Mouse (Mus musculus): Measurements from ENCODE around the gene Cdc40.
"Not testable (repeated sequence)": the region's sequence is repeated elsewhere in the genome, so short reads cannot be mapped to it uniquely, and the experiment has no call there.

The Cdc40 gene

DNA sequence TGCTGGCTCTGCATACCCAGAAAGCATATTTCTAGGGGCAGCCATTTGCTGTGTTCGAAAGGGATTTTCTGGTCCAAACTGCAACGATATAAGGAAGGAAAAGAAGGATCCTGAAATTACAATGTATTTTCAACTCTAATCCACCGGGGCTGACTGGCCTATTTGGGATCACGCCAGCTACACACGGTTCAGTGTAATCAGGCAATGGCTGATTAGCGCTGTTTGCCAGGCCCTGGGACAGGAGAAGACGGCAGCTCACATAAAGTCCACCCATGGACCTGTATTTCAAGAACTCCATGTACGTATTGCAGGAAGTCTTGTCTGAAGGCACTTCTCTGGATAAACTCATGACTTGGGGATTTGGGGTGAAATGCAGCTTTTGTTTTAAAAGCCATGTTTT, 25.5 kb downstream of the Cdc40 start:
- DNase-seq: peak; percentile 21

DNA sequence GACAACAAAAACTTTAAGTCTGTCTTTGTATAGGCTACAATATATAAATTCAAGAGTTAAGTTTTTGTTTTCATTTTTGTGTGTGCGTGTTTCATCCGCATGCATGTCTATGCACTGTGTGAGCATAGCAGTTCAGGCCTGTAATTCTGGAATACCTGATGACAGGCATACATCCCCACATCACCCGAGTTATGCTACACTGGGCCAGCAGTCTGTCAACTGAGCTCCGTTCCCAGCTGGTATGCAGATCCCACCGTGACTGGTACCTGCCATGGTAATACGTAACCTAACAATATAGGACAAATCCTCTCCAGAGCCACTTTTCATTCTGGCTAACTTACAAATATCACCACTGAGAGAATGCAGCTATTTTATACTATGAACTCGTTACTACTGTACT, 26.4 kb downstream of the Cdc40 start:
- no peak for DNase-seq

DNA sequence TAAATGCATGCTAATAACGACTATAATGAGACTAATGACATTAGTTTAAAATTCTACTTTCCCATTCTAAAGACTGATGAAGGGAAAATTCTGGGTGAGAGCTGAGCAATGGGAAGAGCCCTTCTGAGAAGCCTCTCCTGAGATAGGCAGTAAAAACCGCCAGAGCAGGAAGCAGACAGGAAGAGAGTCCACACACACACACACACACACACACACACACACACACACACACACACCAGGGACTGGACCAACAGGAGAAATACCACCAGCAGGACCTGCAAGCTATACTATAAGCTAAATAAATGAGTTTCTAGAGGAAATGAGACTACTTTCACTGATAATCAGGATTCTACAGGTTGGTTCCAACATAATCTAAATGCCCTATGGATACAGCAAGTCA, 27.5 kb downstream of the Cdc40 start:
- DNase-seq: no peak

DNA sequence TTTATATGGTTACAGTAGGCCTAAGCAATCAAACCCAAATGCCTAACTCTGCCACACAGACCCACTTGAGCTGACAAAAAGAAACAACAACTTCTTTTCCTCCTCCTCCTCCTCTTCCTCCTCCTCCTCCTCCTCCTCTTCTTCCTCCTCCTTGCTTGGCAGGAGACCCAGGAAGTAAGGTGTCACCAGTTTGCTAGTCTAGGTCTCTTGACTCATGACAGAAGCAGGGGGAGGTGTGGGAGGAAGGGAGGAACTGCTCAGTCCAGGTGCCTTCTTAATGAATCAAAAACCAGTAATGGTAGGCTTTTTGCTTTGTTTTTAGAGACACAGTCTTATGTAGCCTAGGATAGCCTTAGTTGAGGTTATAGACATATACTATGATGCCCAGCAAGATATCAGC, 32.0 kb downstream of the Cdc40 start:
- no peak for DNase-seq

DNA sequence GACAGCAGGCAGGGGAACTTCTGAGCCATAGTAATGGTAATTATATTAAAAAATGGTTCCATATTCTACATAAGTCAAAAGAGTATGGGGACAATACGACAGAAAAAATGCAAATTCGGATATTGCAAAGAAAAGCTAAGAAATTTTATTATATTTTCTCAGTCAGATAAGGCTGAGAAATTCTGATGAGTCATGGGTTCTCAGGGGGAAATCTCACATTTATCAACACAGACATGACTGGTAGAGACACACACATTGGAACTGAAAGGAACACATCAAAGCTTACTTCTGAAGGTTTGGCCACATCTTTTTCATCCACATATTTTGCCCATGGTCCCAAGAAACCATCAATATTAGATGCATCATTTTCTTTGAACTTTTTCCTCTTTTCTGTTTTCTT, 32.5 kb downstream of the Cdc40 start:
- DNase-seq: no peak

DNA sequence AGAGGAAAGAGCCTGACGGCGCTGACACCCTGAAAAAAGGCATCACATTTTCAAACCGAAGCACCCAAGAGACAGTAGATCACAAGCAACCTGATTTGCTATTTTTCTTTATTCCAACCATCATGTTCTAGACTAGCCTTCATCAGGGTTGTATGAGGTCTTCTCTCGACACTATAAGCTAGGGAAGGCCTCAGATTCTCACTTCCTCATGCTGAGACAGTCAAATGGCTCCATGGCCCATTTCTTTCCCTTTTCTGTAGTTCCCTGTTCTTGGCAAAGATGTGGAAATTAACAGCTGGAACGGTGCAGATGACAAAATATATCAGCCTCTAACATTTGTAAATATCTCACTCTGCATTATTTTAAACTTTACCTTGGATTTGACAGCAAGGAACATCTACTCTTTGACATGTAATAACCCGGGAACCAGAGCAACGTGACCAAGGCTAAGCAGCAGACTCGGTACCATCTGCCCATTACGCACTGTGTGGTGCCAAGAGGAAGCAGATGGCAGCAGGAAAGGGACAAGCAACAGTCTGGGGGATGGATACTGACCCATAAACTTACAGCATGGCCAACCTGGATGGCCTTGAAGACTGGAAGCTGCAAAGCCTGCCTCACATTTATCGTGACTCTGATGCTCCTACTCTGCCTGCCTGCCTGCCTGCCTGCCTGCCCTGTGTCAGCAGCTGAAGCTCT, 35.8 kb downstream of the Cdc40 start:
- no peak for DNase-seq

DNA sequence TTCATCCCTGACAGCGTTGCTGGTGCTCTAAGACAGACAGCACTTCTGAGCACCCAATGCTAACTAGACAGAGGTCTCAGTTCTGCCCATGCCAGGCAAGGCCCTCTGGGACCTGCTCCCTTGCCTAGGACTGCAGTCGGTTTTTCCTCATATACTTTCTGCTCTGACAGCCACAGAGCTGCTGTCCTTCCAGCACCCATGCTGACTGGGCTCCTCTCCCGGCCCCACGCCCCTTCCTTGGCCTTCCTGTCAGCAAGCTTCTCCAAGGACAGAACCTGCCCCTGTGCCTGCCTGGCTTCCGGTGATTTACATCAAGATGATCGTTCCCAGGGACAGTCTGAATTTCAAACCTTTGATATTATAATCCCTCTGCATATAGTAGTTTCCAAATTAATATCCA, 37.5 kb downstream of the Cdc40 start:
- no peak for DNase-seq

DNA sequence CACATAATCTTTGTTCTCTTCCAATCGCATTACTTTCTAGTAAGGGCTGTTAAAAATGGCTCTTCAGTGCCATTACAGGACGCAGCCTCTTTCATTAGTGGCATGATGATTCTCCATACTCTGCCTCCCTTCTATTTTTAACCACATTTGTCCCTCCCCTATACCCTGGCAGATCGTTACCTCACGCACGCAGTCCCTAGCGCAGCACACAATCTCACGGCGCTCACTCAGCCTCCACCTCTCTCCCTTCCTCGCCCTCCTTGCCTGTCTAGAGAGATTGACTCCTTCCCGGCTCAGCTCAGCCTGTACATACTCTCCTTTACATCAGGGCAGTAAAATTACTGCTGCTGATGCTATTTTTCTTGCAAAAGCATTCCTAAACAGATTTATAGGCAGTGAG, 38.6 kb downstream of the Cdc40 start:
- DNase-seq: no peak

DNA sequence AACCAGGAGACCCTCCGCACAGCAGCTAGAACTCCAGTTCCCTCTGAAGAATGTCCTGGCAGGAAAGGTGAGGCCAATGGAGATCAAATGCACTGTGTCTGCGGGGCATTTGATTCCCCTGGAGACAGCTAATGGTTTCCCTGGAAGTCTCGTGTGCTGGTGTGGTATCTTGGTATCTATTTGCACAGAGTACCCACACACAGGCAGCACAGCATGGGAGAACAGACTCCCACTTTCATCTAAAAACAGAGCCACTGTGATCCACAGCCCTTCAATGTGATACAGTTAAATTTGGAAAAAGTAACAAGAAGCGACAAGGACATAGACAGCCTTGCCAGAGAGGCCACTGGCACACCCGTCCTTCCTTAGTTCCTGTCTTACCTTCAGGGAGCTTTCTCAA, 39.3 kb downstream of the Cdc40 start:
- no peak for DNase-seq

DNA sequence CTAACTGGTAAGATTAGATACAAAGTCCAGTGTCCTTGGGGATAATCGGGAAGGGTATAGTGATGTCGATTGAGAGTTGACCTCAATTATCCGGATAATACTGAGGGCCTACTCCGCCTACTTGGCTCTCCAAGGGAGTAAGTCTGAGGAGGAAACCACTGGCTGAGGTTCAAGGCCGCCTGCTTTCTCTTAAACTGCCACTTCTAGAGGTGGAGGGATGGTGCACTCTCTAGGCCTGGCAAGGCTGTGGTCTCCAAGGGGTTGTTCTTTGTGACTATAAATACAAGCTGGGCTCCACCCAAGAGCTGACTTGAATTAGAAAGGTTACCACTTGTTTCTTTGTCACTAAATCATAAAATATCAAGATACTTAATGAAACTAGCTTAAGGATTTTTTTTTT, 43.0 kb downstream of the Cdc40 start:
- DNase-seq: no peak

DNA sequence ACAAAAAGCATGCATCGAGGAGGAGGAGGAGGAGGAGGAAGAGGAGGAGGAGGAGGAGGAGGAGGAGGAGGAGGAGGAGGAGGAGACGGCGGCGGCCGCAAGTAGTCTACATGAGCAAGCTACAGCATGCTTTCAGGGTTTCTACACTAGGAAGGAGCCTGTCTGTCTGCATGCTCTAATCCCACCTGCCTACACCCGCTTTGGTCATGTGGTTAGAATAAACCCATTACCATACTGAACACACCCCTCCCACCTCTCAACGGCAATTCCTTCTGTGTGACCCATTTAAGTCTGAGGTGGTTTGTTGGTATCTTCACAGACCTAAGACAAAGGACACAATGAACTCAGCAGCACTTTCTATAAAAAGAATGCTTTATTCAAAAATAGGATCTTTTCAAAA, 51.8 kb downstream of the Cdc40 start:
- DNase-seq: no peak

DNA sequence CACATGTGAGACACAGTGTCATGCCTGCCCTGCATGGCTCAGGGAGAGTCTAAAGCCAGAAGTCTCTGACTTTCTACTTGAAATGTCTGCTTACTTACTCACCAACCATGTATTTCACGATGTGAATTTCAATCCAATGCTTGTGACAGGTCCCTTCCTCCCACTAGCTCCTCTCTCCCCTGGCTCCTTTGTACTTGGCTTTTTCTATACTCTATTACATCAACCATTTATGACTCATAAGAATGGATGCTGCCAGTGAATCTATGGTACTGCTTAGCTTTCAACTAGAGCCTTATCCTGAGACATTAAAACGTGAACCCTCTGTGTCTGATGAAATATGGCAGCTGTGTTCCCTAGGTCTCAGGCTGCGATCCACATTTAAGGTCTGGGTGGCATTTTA, 52.8 kb downstream of the Cdc40 start:
- DNase-seq: no peak

DNA sequence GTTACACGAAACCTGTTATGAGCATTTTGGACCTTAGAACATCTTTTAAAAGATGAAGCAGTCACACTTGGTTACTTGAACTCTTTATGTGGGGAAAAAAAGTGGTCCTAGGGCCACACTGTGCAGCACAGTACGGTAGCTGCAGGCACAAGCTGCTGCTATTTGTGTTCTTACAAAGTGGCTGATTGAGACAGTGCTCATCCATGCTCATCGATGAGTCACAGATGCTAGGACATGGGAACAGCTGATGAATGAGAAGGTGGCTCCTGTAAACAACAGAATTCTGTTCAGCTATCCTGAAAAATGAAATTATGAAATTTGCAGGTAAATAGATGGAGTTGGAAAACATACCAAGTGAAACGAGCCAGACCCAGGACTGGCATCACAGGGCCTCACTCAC, 55.4 kb downstream of the Cdc40 start:
- no peak for DNase-seq

DNA sequence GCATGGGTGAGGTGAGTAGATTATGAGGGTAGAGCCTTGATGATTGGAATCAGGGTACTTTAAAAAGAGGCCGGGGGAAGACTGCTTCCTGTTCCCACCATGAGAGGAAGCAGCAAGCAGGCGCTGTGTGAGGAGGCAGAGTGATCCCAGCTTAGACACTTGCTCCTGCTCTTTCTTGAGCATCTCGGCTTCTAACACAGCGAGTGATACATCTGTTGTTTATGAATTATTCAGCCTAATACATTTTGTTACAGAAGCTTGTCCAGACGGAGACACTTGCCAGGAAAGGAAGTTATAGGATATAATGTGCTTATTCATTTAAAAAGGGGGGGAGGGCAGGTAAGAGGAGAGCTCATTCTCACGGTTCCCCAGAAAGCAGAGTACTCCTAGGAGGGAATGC, 57.2 kb downstream of the Cdc40 start:
- no peak for DNase-seq

DNA sequence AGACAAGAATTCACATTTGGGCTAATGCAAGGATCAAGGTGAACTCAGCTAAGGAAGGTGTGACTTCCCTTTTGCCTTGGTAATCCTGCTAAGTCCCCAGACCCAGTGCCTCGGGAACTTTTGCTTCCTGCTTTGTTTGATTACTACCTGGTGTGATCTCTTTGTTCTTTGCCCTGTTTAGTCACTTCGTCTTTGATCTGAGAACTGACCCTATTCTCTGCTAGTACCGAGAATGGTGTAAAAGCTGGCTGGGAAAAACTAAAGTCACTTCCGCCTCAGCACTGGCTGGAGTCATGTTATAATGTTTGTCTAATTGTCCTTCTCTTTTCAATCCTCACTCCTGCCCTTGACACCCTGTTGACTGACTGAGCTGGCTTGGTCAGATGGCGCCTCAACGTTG, 66.6 kb downstream of the Cdc40 start:
- no peak for DNase-seq

DNA sequence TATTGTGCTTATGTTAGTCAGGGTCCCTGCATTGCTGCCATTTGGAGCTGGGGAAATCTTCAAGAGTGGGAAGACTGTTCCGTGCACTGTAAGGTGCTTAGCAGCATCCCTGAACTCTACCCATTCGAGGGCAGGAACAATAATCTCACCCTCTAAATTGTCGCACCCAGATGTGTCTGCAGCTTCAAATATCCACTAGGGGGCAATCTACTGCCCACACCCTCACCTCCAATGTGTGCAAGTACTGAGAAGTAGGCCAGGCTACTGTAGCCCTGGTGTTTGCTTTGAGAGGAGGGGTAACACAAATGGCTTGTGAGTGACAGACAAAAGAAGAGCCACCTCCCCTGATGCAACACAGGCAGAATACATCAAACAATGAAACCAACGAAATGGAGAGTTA, 69.5 kb downstream of the Cdc40 start:
- no peak for DNase-seq

DNA sequence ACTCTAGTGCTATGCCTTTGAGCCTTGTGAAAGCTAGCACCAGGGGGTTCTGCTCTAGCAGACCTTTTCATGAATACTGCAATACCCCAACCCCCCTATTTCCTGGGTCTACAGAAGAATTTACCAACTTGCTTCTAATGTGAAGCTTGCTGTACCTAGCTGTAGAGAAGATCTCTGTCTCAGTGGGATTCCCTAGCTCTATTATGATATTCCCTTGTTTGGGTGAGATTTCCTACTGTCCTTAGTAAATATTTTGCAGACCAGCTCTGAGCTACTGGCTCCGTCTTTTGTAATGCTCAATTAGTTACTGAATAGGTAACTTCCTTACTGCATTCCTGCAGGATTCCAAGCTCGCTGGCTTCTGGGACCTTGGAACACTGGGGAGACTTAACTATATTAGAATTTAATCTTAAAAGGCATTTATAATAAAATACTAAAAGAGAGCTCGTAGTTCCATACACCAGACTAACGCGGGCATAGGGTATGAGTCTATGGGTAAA, 73.7 kb downstream of the Cdc40 start:
- not testable (repeated sequence) for DNase-seq

DNA sequence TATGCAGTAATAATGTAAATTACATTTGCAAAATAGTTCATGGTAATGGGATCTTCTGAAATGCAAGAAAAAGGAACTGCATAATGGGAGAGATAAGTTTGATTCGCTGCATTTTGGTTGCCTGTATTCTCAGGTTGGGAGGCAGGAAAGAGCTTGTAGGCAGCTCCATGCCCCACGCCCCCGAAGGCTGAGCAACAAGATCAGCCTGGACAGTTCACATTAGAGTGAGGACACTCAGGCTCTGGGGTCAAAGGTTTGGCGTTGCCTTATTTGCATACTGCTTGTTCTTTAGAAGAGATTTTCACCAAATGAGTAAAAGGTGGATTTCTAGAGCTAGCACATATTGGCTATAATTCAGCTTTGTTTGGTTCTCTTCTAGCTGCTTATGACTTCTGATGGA, 76.9 kb downstream of the Cdc40 start:
- DNase-seq: no peak

DNA sequence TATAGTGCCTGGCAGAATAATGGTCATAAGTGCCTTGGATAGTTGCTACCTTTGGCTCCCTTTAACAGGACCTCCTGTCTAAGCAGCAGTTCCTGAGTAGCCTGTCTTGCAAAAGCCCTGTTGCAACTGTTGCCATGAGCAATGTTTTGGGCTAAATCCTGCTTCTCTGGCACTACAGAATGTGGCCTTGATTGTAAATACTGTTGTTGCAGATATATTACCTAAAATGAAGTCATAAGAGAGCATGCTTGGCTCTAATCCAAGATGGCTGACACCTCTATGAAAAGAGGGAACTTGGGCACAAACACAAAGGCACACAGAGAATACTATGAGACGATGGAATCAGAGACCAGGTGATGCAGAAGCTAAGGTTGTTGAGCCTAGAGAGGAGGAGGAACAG, 77.9 kb downstream of the Cdc40 start:
- no peak for DNase-seq

DNA sequence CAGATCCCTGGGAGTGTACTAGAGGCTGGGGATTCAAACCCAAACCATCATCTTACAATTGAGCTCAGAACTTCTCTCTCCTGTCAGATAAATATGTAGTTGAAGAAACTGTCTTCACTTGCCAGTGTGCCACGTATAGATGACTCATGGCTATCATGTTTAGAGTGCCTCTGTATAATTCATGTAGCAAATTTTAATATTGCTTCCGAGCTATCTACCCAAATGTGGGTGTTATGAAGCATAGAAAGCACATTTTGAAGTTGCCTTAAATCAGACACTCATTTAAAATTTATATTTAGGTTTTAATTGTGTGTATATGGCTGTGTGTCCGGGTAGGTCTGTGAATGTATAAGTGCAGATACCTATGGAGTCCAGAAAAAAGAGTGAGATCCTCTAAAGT, 91.0 kb downstream of the Cdc40 start:
- no peak for DNase-seq

DNA sequence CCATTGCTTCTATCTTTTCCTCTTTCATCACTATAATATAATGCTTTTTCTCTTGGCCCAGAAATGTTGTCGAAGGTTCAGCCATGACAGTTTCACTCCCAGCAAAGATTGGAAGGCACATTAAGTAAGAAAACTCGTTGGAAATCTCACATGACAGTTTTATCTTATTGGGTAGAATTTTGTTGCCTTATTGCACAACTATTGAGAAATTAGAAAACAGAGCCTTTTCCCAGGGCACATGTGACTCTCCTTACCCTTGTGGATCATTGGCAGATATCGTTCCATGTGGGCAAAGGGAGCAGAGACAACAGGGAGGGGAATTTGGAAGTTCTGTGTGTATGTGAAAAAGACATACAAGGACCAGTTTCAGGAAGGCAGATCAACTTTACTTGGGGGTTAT, 92.7 kb downstream of the Cdc40 start:
- DNase-seq: no peak

Measured in right cerebral cortex, postnatal 4 days (tissue).